Mouse (Mus musculus) neural tube, embryonic 13.5 days (tissue): Measurements from ENCODE around the gene Hlcs. TPM values are rescaled to one million over a fixed set of nuclear protein-coding genes. Genes with fewer than 3 reads are reported as not detected.

Experiments used
- ATAC-seq: fragments of 200-750 bp; cut with Nextera tagmentation; 2 replicates; pipeline ENCODE4 v1.8.0; 2017; ENCODE audit warnings: low read depth, mild to moderate bottlenecking, moderate TSS enrichment, moderate library complexity
- H3K27ac ChIP-seq: fragments of 300-500 bp; sonication (generic); replicated peaks from 2 replicates; pipeline ENCODE4 v1.5.1; 2015; ENCODE audit warnings: moderate library complexity, mild to moderate bottlenecking, inconsistent platforms
- H3K27me3 ChIP-seq: fragments of 300-500 bp; sonication (generic); 2 replicates; pipeline ENCODE4 v1.6.1; 2015; ENCODE audit warnings: mild to moderate bottlenecking, inconsistent platforms
- H3K36me3 ChIP-seq: fragments of 300-500 bp; sonication (generic); 2 replicates; pipeline ENCODE4 v1.6.1; 2015; ENCODE audit warnings: mild to moderate bottlenecking, inconsistent platforms
- H3K4me1 ChIP-seq: fragments of 300-500 bp; sonication (generic); replicated peaks from 2 replicates; pipeline ENCODE4 v1.6.1; 2015; ENCODE audit warnings: inconsistent platforms
- H3K4me2 ChIP-seq: fragments of 300-500 bp; sonication (generic); 2 replicates; pipeline ENCODE4 v1.6.1; 2015; ENCODE audit warnings: inconsistent platforms, mild to moderate bottlenecking, moderate library complexity
- H3K4me3 ChIP-seq: fragments of 300-500 bp; sonication (generic); 2 replicates; pipeline ENCODE4 v1.5.1; 2015; ENCODE audit warnings: mild to moderate bottlenecking, inconsistent platforms
- H3K9ac ChIP-seq: fragments of 300-500 bp; sonication (generic); 2 replicates; pipeline ENCODE4 v1.6.1; 2015; ENCODE audit warnings: moderate library complexity, mild to moderate bottlenecking, inconsistent platforms
- H3K9me3 ChIP-seq: fragments of 300-500 bp; sonication (generic); 2 replicates; pipeline ENCODE4 v1.6.1; 2016; ENCODE audit warnings: inconsistent platforms
- WGBS: fragments of 180-500 bp; shearing (Covaris S2); methylation state at CpG from one replicate; pipeline ENCODE4 v1.1.7; 2015; 5-methylcytosine and 5-hydroxymethylcytosine counted together
- microRNA-seq: library from miRNA; unstranded; fragments of <30 nt; microRNA quantifications from one replicate; pipeline ENCODE4, GENCODE M21; 2016
- polyA plus RNA-seq: library from polyadenylated mRNA; unstranded; fragments of >200 nt; fragmentation: Nextera tagmentation; extraction: Ambion mirVana; gene quantifications from 2 replicates; pipeline ENCODE4 v1.2.1, GENCODE M21; 2015

Hlcs gene
- polyA plus RNA-seq, 1 experiment from 2014 or later = 7.9 TPM

DNA sequence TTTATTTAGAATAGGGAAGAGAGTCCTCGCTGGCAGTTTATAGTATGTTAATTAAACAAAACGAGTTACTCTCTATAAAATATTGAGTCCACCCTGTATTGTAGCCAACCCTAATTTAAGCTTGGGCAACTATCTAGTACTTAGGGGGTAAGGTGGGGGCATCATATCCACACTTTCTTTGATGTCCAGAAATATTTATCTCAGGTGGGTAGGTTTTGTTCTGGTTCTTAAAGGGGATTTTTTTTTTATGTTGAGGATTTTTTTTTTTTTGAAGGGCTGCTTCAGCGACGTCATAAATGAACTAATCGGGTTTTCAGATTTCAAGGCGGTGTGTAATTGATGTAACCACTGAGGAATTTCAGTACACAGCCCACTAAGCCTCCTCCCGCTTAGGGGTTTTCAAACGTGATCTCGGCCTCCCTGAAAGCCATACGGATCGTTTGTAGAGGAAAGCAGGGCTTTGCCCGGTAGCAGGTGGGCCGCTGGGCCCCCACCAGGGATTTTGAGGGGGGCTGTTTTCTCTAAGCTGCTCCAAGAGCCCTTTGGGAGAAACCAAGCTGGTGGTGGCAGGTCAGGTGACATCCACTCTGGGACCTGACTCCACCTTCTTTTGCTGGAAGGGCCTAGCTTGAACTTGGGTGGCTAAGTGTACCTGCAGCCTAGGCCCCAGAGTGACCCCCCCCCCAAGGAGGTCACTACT lies 233.4 kb downstream of the Hlcs start:
- no peak overlapping the region for H3K4me3 ChIP-seq
- WGBS = 1% methylated on average over 13 of the region's 13 CpGs
- H3K36me3 ChIP-seq = no peaks in the 10 kb centered on the region
- H3K4me1 ChIP-seq = peaks cover 5% of the 10 kb centered on the region
- H3K9ac ChIP-seq = no peak overlapping the region
- no peaks in the 10 kb centered on the region for H3K9me3 ChIP-seq
- no peak for ATAC-seq
- H3K27ac ChIP-seq = no peak overlapping the region
- no peak overlapping the region for H3K4me2 ChIP-seq
- H3K27me3 ChIP-seq = peaks cover 99% of the 10 kb centered on the region

DNA sequence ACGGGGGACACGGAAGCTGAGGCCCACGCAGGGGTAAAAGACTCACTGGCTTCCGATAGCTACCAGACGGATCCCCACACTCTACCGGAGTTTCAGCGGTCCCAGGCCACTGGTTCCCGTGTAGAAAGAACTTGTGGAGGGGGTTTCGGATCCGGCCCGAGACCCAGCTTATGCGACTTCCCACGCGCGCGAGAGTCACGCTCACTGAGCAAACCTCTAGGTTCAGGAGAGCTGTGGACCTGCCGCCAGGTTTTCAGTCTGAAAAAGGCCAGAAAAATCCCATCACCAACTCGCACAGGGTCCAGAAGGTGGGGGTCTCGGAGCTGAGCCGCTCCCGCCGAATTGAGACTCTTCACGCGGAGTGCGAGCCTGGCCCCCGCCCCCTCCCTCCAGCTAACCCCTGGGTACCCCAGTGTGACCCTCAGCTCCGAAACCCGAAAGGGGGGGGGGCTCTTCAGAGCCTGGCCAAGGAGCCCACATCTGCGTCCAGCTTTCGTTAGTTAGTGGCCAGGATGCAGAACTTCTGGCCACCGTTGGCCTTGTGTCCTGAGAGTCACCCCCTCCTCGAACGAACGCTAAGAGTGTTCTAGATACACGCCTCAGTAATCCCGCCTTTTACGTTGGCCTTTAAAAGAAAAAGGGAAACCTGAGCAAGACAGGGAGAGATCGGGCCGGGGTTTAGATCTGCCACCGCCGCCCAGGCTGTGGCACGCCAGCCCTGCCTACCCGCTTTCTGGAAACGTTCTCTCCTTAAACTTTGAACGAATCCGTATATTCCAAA lies 234.1 kb downstream of the Hlcs start:
- Histone ChIP-seq H3K4me2 (no peak overlapping the region), H3K36me3 (no peaks in the 10 kb centered on the region), H3K9me3 (no peaks in the 10 kb centered on the region), H3K4me3 (no peak overlapping the region), H3K4me1 (no peaks in the 10 kb centered on the region), H3K27me3 (peaks cover 95% of the 10 kb centered on the region), H3K9ac (no peak overlapping the region), H3K27ac (no peak overlapping the region)
- ATAC-seq = no peak
- WGBS = 1% methylated on average over 47 of the region's 47 CpGs

Small RNA genes lying within 50 kb of the gene (microRNA-seq; reads per million reads assigned to microRNA genes)
- gene Gm23062 = not detected

Other genes starting within 250 kb of the Hlcs start
- 0.12 and 0.28 TPM in 2 replicates for gene Sim2, start 228.6 kb downstream of the Hlcs start, polyA plus RNA-seq
- gene Ripply3, start 14.8 kb upstream of the Hlcs start, polyA plus RNA-seq = 2.3 and 2.6 TPM in 2 replicates
- 749 and 805 TPM in 2 replicates for gene Ttc3, start 57.0 kb upstream of the Hlcs start, polyA plus RNA-seq
- gene Pigp, start 58.3 kb upstream of the Hlcs start, polyA plus RNA-seq = 144 TPM in 2 replicates
- gene Vps26c, start 213.3 kb upstream of the Hlcs start, polyA plus RNA-seq = 74.6 and 82.4 TPM in 2 replicates